Mouse (Mus musculus): ENCODE data around the gene Ccdc188.

GRCm38 (mm10) chr16:18233451-18233850, 15.8 kb downstream of the Ccdc188 start:
- TF ChIP-seq POLR2A (IDR thresholded peaks at IDR 0.05; ENCODE audit: low read depth, low read length) (no peak), CTCF (IDR thresholded peaks at IDR 0.05; ENCODE audit: extremely low read depth, insufficient read depth, insufficient read length, insufficient replicate concordance) (no peak)
